In genomic region chr7:143748041-143748868, GRCm38 (mm10) we compare ENCODE assay signal across 9 mouse cellular contexts. TPM values are rescaled to one million over a fixed set of nuclear protein-coding genes. Genes with fewer than 3 reads are reported as not detected.
DNase-seq lines count a peak whose midpoint lies in the region; ATAC-seq and TF ChIP-seq lines count a peak whose summit lies in the region.
"Had no signal": no experiment of that assay in that cellular context is flagged by ENCODE, and none has a peak within 500 bp of the region (broad histone marks: within the 10 kb centered on the region; RNA-seq: fewer than 3 reads in every experiment).

No protein-coding gene starts in this region.

- peaks cover 3% of the 10 kb centered on the region for H3K4me1 ChIP-seq in E14TG2a.4 (replicated peaks; ENCODE audit: low read depth, low read length)
- peaks cover 15% of the 10 kb centered on the region for H3K4me1 ChIP-seq in forebrain, embryonic 16.5 days (replicated peaks; ENCODE audit: control insufficient read depth, insufficient read depth, low read length)
- H3K4me1 ChIP-seq in lung, embryonic 14.5 days (ENCODE audit: insufficient read depth), result no peaks in the 10 kb centered on the region

- under 1% methylated on average over 16 of the region's 16 CpGs for WGBS in forebrain, embryonic 16.5 days
- WGBS in lung, embryonic 14.5 days, result 1% methylated on average over 16 of the region's 16 CpGs

- H3K27me3 ChIP-seq in E14TG2a.4 (ENCODE audit: insufficient read depth, low read length), result peaks cover 50% of the 10 kb centered on the region
- no peaks in the 10 kb centered on the region for H3K27me3 ChIP-seq in forebrain, embryonic 16.5 days (replicated peaks; ENCODE audit: control insufficient read depth, insufficient read depth, low read length)
- no peaks in the 10 kb centered on the region for H3K27me3 ChIP-seq in lung, embryonic 14.5 days (ENCODE audit: insufficient read depth, low read length)
- H3K27me3 ChIP-seq: liver, embryonic 15.5 days had no signal

- peak overlapping the region; percentile 40 for H3K4me2 ChIP-seq in forebrain, embryonic 16.5 days (ENCODE audit: low read length)
- H3K4me2 ChIP-seq in lung, embryonic 14.5 days, result peak overlapping the region; percentile 52
- H3K4me2 ChIP-seq: liver, embryonic 15.5 days had no signal

- peak overlapping the region; percentile 67 for H3K27ac ChIP-seq in forebrain, embryonic 16.5 days (ENCODE audit: low read length)
- H3K27ac ChIP-seq in lung, embryonic 14.5 days (ENCODE audit: low read depth), result no peak overlapping the region
- H3K27ac ChIP-seq: liver, embryonic 15.5 days had no signal

- TF ChIP-seq CTCF in E14TG2a.4 (conservative IDR thresholded peaks at IDR 0.05; ENCODE audit: low read length), result peak; percentile 75
- peak; percentile 96 for TF ChIP-seq CTCF in lung, embryonic 14.5 days (IDR thresholded peaks at IDR 0.05; ENCODE audit: low read depth)

- H3K36me3 ChIP-seq in E14TG2a.4 (ENCODE audit: insufficient read depth, low read length), result no peaks in the 10 kb centered on the region
- no peaks in the 10 kb centered on the region for H3K36me3 ChIP-seq in forebrain, embryonic 16.5 days (ENCODE audit: control insufficient read depth, insufficient read depth)
- H3K36me3 ChIP-seq in lung, embryonic 14.5 days (ENCODE audit: insufficient read depth), result no peaks in the 10 kb centered on the region
- H3K36me3 ChIP-seq: liver, embryonic 15.5 days had no signal

- intact Hi-C loops in heart, postnatal 36 days (cut with DNase I), result loop anchor here (1.0 to 5.0 kb wide), 2 partner anchors 42 to 161 kb away; no protein-coding TSS in a partner anchor

- H3K9me3 ChIP-seq in E14TG2a.4 (ENCODE audit: low read length), result no peaks in the 10 kb centered on the region
- H3K9me3 ChIP-seq in forebrain, embryonic 16.5 days (ENCODE audit: control insufficient read depth, low read length), result no peaks in the 10 kb centered on the region
- no peaks in the 10 kb centered on the region for H3K9me3 ChIP-seq in lung, embryonic 14.5 days (ENCODE audit: low read depth, low read length)
- H3K9me3 ChIP-seq: liver, embryonic 15.5 days had no signal

- peak; percentile 73 for DNase-seq in cerebellum, adult 11 months
- peak; percentile 89 to 93 for DNase-seq in heart, postnatal 36 days
- DNase-seq in layer of hippocampus, adult 18-20 months (ENCODE audit: low spot score in 2 of 2), result peak; percentile 86 to 95
- DNase-seq in lung, embryonic 14.5 days, result peak; percentile 96
- DNase-seq in ovary, postnatal 10 days (ENCODE audit: low spot score), result peak; percentile 74
- DNase-seq in thymus, postnatal 0 days (ENCODE audit: low spot score), result peak; percentile 84

- peak overlapping the region; percentile 39 for H3K9ac ChIP-seq in forebrain, embryonic 16.5 days (replicated peaks; ENCODE audit: low read depth, low read length)
- peak overlapping the region; percentile 40 for H3K9ac ChIP-seq in lung, embryonic 14.5 days
- H3K9ac ChIP-seq: liver, embryonic 15.5 days had no signal

- no peak overlapping the region for H3K4me3 ChIP-seq in E14TG2a.4 (replicated peaks; ENCODE audit: low read length)
- H3K4me3 ChIP-seq in forebrain, embryonic 16.5 days (replicated peaks; ENCODE audit: low read length), result peak overlapping the region; percentile 13
- no peak overlapping the region for H3K4me3 ChIP-seq in lung, embryonic 14.5 days (ENCODE audit: low read depth, low read length)
- H3K4me3 ChIP-seq: liver, embryonic 15.5 days had no signal

- ATAC-seq in forebrain, embryonic 16.5 days, result peak; percentile 94
- ATAC-seq in lung, embryonic 14.5 days (ENCODE audit: insufficient read depth), result peak; percentile 88

RNA-seq across cellular contexts. Expression of gene Osbpl5, which starts 8.5 kb away (rescaled TPM):
- 34.0 and 35.8 TPM in 2 replicates for polyA plus RNA-seq in forebrain, embryonic 16.5 days (2015; fragmentation: Nextera tagmentation; extraction: Ambion mirVana)
- 10 to 100 TPM; 19.6 to 26.1 TPM for total RNA-seq in heart, postnatal 36 days (2021)
- 10 to 100 TPM; 19.3 to 22.1 TPM for total RNA-seq in layer of hippocampus, adult 18-20 months (2021)
- polyA plus RNA-seq in lung, embryonic 14.5 days (2014; fragmentation: Nextera tagmentation; extraction: Ambion mirVana), result 34.2 and 36.8 TPM in 2 replicates
- 6.5 and 6.6 TPM in 2 replicates for polyA plus RNA-seq in thymus, postnatal 0 days (2015; fragmentation: Nextera tagmentation; extraction: Ambion mirVana)

RNA-seq across cellular contexts. Expression of gene Mrgprg, which starts 18.5 kb away (rescaled TPM):
- not detected in 2 replicates for polyA plus RNA-seq in forebrain, embryonic 16.5 days (2015; fragmentation: Nextera tagmentation; extraction: Ambion mirVana)
- not detected for total RNA-seq in heart, postnatal 36 days (2021)
- not detected for total RNA-seq in layer of hippocampus, adult 18-20 months (2021)
- not detected in 2 replicates for polyA plus RNA-seq in lung, embryonic 14.5 days (2014; fragmentation: Nextera tagmentation; extraction: Ambion mirVana)
- 0.27 and 0.31 TPM in 2 replicates for polyA plus RNA-seq in thymus, postnatal 0 days (2015; fragmentation: Nextera tagmentation; extraction: Ambion mirVana)
- polyA plus RNA-seq: liver, embryonic 15.5 days had no signal

RNA-seq across cellular contexts. Expression of gene Mrgpre, which starts 36.0 kb away (rescaled TPM):
- polyA plus RNA-seq in forebrain, embryonic 16.5 days (2015; fragmentation: Nextera tagmentation; extraction: Ambion mirVana), result 4.0 and 5.8 TPM in 2 replicates
- total RNA-seq in heart, postnatal 36 days (2021), result 1 to 10 TPM; 1.2 to 1.4 TPM
- total RNA-seq in layer of hippocampus, adult 18-20 months (2021), result 1 to 10 TPM; 5.4 to 6.9 TPM
- 1.5 and 1.9 TPM in 2 replicates for polyA plus RNA-seq in lung, embryonic 14.5 days (2014; fragmentation: Nextera tagmentation; extraction: Ambion mirVana)
- polyA plus RNA-seq in thymus, postnatal 0 days (2015; fragmentation: Nextera tagmentation; extraction: Ambion mirVana), result 1.5 and 1.7 TPM in 2 replicates
